In the genomic region with DNA sequence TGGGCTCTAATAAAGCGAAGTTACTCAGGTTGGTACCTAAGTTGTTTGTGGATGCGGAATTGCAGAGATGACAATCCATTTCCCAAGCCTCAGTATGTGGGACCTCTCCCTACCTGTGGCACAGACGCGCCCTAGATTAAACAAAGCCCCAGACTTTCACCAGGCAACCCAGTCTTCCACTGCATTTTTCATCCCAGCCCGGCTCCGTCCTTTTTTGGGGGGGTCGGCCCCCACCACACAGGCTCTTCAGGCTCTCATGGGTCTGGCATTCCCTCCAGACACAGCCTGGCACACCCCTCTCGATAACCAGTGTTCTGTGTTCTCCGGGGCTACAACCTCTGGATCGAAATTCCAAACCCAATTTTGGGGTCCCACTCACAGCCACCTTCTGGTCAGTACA, we compare ENCODE assay signal across 8 mouse cellular contexts. TPM values are rescaled to one million over a fixed set of nuclear protein-coding genes. Genes with fewer than 3 reads are reported as not detected.
DNase-seq lines count a peak whose midpoint lies in the region; ATAC-seq lines count a peak whose summit lies in the region.

No protein-coding gene starts in this region.

- no peak for DNase-seq in liver, embryonic 13.5 days
- no peak for DNase-seq in adrenal gland, postnatal 4 days (ENCODE audit: low spot score in 2 of 2)
- no peak for DNase-seq in urinary bladder, adult 18-20 months (ENCODE audit: low spot score in 2 of 2)
- no peak for DNase-seq in retina, embryonic 14.5 days (ENCODE audit: low spot score)

- 15% methylated on average over 10 of the region's 10 CpGs for WGBS in liver, embryonic 13.5 days (ENCODE audit: insufficient replicate concordance)

- H3K9ac ChIP-seq in liver, embryonic 13.5 days = peak overlapping the region; percentile 65

- no peaks in the 10 kb centered on the region for H3K36me3 ChIP-seq in erythroblast, embryonic 14.5 days (ENCODE audit: control insufficient read depth)
- H3K36me3 ChIP-seq in megakaryocyte, embryonic 14.5 days (replicated peaks; ENCODE audit: low read length) = no peaks in the 10 kb centered on the region
- H3K36me3 ChIP-seq in liver, embryonic 13.5 days = no peaks in the 10 kb centered on the region

- no peaks in the 10 kb centered on the region for H3K27me3 ChIP-seq in erythroblast, embryonic 14.5 days (ENCODE audit: control insufficient read depth)
- no peaks in the 10 kb centered on the region for H3K27me3 ChIP-seq in megakaryocyte, embryonic 14.5 days (replicated peaks)
- H3K27me3 ChIP-seq in liver, embryonic 13.5 days = no peaks in the 10 kb centered on the region

- H3K4me1 ChIP-seq in erythroblast, embryonic 14.5 days (ENCODE audit: control insufficient read depth) = peaks cover 30% of the 10 kb centered on the region
- H3K4me1 ChIP-seq in megakaryocyte, embryonic 14.5 days = peaks cover 31% of the 10 kb centered on the region
- peaks cover 22% of the 10 kb centered on the region for H3K4me1 ChIP-seq in liver, embryonic 13.5 days (replicated peaks)

- H3K9me3 ChIP-seq in erythroblast, embryonic 14.5 days (ENCODE audit: control insufficient read depth, low read length) = peaks cover 2% of the 10 kb centered on the region; the same call in 1 of the 2 replicates
- H3K9me3 ChIP-seq in megakaryocyte, embryonic 14.5 days = no peaks in the 10 kb centered on the region
- H3K9me3 ChIP-seq in liver, embryonic 13.5 days (replicated peaks) = no peaks in the 10 kb centered on the region

- peak overlapping the region; percentile 87 for H3K4me2 ChIP-seq in liver, embryonic 13.5 days

- no peak for ATAC-seq in erythroblast, adult 5-6 weeks (replicated peaks; ENCODE audit: low FRiP score, poor library complexity, severe bottlenecking)
- ATAC-seq in megakaryocyte, adult 5-6 weeks (ENCODE audit: poor library complexity, severe bottlenecking) = no peak
- ATAC-seq in liver, embryonic 13.5 days (ENCODE audit: low read depth) = no peak

- H3K4me3 ChIP-seq in erythroblast, embryonic 14.5 days (replicated peaks) = peak overlapping the region; percentile 80
- peak overlapping the region; percentile 94 for H3K4me3 ChIP-seq in megakaryocyte, embryonic 14.5 days (replicated peaks)
- H3K4me3 ChIP-seq in liver, embryonic 13.5 days (replicated peaks) = peak overlapping the region; percentile 67

- H3K27ac ChIP-seq in liver, embryonic 13.5 days = no peak overlapping the region

RNA-seq across cellular contexts. Expression of a gene that starts 0.5 kb away (rescaled TPM):
- 0.10 and 0.19 TPM in 2 replicates for polyA plus RNA-seq in erythroblast, embryonic 14.5 days (2012)
- not detected in 2 replicates for total RNA-seq in erythroblast, adult 5-6 weeks (2015; ENCODE audit: low replicate concordance)
- total RNA-seq in erythroblast, adult 5-6 weeks (2017; ENCODE audit: low replicate concordance) = not detected in 2 replicates
- polyA plus RNA-seq in megakaryocyte, embryonic 14.5 days (2012; ENCODE audit: insufficient read depth, low replicate concordance) = 2.0 TPM in 1 of 2 replicates, not detected in the other
- 0.36 TPM in 1 of 2 replicates, not detected in the other for total RNA-seq in megakaryocyte, adult 5-6 weeks (2015)
- total RNA-seq in megakaryocyte, adult 5-6 weeks (2017) = 0.07 TPM in 1 of 2 replicates, not detected in the other
- polyA plus RNA-seq in liver, embryonic 13.5 days (2015; fragmentation: Nextera tagmentation; extraction: Ambion mirVana) = 2.6 and 2.8 TPM in 2 replicates
- 10 to 100 TPM; 15.0 to 16.0 TPM for total RNA-seq in adrenal gland, postnatal 4 days (2021)

RNA-seq across cellular contexts. Expression of a gene that starts 4.6 kb away (rescaled TPM):
- polyA plus RNA-seq in erythroblast, embryonic 14.5 days (2012) = 1.7 and 1.8 TPM in 2 replicates
- 4.0 TPM in 2 replicates for total RNA-seq in erythroblast, adult 5-6 weeks (2015; ENCODE audit: low replicate concordance)
- 3.4 and 6.6 TPM in 2 replicates for total RNA-seq in erythroblast, adult 5-6 weeks (2017; ENCODE audit: low replicate concordance)
- 8.3 and 14.6 TPM in 2 replicates for polyA plus RNA-seq in megakaryocyte, embryonic 14.5 days (2012; ENCODE audit: insufficient read depth, low replicate concordance)
- total RNA-seq in megakaryocyte, adult 5-6 weeks (2015) = 12.0 and 12.2 TPM in 2 replicates
- total RNA-seq in megakaryocyte, adult 5-6 weeks (2017) = 9.9 and 10.7 TPM in 2 replicates
- polyA plus RNA-seq in liver, embryonic 13.5 days (2015; fragmentation: Nextera tagmentation; extraction: Ambion mirVana) = 9.7 and 9.9 TPM in 2 replicates
- 10 to 100 TPM; 37.5 to 42.3 TPM for total RNA-seq in adrenal gland, postnatal 4 days (2021)

RNA-seq across cellular contexts. Expression of a gene that starts 33.6 kb away (rescaled TPM):
- polyA plus RNA-seq in erythroblast, embryonic 14.5 days (2012) = not detected in 2 replicates
- total RNA-seq in erythroblast, adult 5-6 weeks (2015; ENCODE audit: low replicate concordance) = not detected in 2 replicates
- total RNA-seq in erythroblast, adult 5-6 weeks (2017; ENCODE audit: low replicate concordance) = 0.42 TPM in 1 of 2 replicates, not detected in the other
- polyA plus RNA-seq in megakaryocyte, embryonic 14.5 days (2012; ENCODE audit: insufficient read depth, low replicate concordance) = not detected in 2 replicates
- not detected in 2 replicates for total RNA-seq in megakaryocyte, adult 5-6 weeks (2015)
- not detected in 2 replicates for total RNA-seq in megakaryocyte, adult 5-6 weeks (2017)
- 0.15 TPM in 1 of 2 replicates, not detected in the other for polyA plus RNA-seq in liver, embryonic 13.5 days (2015; fragmentation: Nextera tagmentation; extraction: Ambion mirVana)
- 1 to 10 TPM; 1.5 to 1.6 TPM for total RNA-seq in adrenal gland, postnatal 4 days (2021)

RNA-seq across cellular contexts. Expression of a gene that starts 40.3 kb away (rescaled TPM):
- polyA plus RNA-seq in erythroblast, embryonic 14.5 days (2012) = not detected in 2 replicates
- total RNA-seq in erythroblast, adult 5-6 weeks (2015; ENCODE audit: low replicate concordance) = 0.63 TPM in 1 of 2 replicates, not detected in the other
- total RNA-seq in erythroblast, adult 5-6 weeks (2017; ENCODE audit: low replicate concordance) = not detected in 2 replicates
- 0.93 TPM in 1 of 2 replicates, not detected in the other for polyA plus RNA-seq in megakaryocyte, embryonic 14.5 days (2012; ENCODE audit: insufficient read depth, low replicate concordance)
- not detected in 2 replicates for total RNA-seq in megakaryocyte, adult 5-6 weeks (2015)
- total RNA-seq in megakaryocyte, adult 5-6 weeks (2017) = 0.20 and 1.2 TPM in 2 replicates
- 21.6 and 21.9 TPM in 2 replicates for polyA plus RNA-seq in liver, embryonic 13.5 days (2015; fragmentation: Nextera tagmentation; extraction: Ambion mirVana)
- 10 to 100 TPM; 21.5 to 22.6 TPM for total RNA-seq in adrenal gland, postnatal 4 days (2021)

RNA-seq across cellular contexts. Expression of a gene that starts 43.2 kb away (rescaled TPM):
- polyA plus RNA-seq in erythroblast, embryonic 14.5 days (2012) = 1.3 and 1.7 TPM in 2 replicates
- total RNA-seq in erythroblast, adult 5-6 weeks (2015; ENCODE audit: low replicate concordance) = 5.2 TPM in 1 of 2 replicates, not detected in the other
- 0.34 TPM in 1 of 2 replicates, not detected in the other for total RNA-seq in erythroblast, adult 5-6 weeks (2017; ENCODE audit: low replicate concordance)
- 15.5 and 38.7 TPM in 2 replicates for polyA plus RNA-seq in megakaryocyte, embryonic 14.5 days (2012; ENCODE audit: insufficient read depth, low replicate concordance)
- 1.1 and 1.7 TPM in 2 replicates for total RNA-seq in megakaryocyte, adult 5-6 weeks (2015)
- total RNA-seq in megakaryocyte, adult 5-6 weeks (2017) = 2.9 and 6.2 TPM in 2 replicates
- 15.6 and 15.8 TPM in 2 replicates for polyA plus RNA-seq in liver, embryonic 13.5 days (2015; fragmentation: Nextera tagmentation; extraction: Ambion mirVana)
- total RNA-seq in adrenal gland, postnatal 4 days (2021) = 10 to 100 TPM; 15.1 to 15.3 TPM

Comparison
In these comparisons a context has a peak if more than half of its experiments do, and no peak if none do; other contexts are left out.
1. RNA of a gene that starts 0.5 kb away (total RNA-seq): 15.0 to 16.0 TPM in adrenal gland, postnatal 4 days; 0.07 to 0.36 TPM in megakaryocyte, adult 5-6 weeks and not detected in erythroblast, adult 5-6 weeks; every median in the first group is over 10 times any median in the second.
2. Peak in every context shown above with its lines, with median percentiles within 50 percentile points of each other: H3K4me3 ChIP-seq.